Mouse (Mus musculus): ENCODE data around the gene 4931422A03Rik. TPM values are rescaled to one million over a fixed set of nuclear protein-coding genes. Genes with fewer than 3 reads are reported as not detected.
"Not testable (repeated sequence)": the region's sequence is repeated elsewhere in the genome, so short reads cannot be mapped to it uniquely, and the experiment has no call there.

Gene 4931422A03Rik
- polyA plus RNA-seq, 1 experiment from 2014 or later, result 2.2 TPM

GRCm38 (mm10) chr2:104027458-104028138 lies 563 bp downstream of the 4931422A03Rik start, which contains the start of gene Fbxo3:
Gene Fbxo3, plus strand, starts transcription at chr2:104027721.
- DNase-seq (ENCODE audit: low spot score), result peak; percentile 83

GRCm38 (mm10) chr2:104024656-104025055 lies 3.5 kb downstream of the 4931422A03Rik start:
- no peak for DNase-seq (ENCODE audit: low spot score)

GRCm38 (mm10) chr2:104023096-104023495 lies 5.1 kb downstream of the 4931422A03Rik start:
- no peak for DNase-seq (ENCODE audit: low spot score)

- not testable (repeated sequence) for DNase-seq (ENCODE audit: low spot score)
Measured at GRCm38 (mm10) chr2:104008853-104009252, 19.3 kb downstream of the 4931422A03Rik start.

- no peak for DNase-seq (ENCODE audit: low spot score)
Measured at GRCm38 (mm10) chr2:104007793-104008519, 20.2 kb downstream of the 4931422A03Rik start.

GRCm38 (mm10) chr2:104002711-104003413 lies 25.3 kb downstream of the 4931422A03Rik start:
- peak; percentile 57 for DNase-seq (ENCODE audit: low spot score)

- DNase-seq (ENCODE audit: low spot score), result no peak
Measured at GRCm38 (mm10) chr2:104001861-104002260, 26.3 kb downstream of the 4931422A03Rik start.

GRCm38 (mm10) chr2:104001076-104001475 lies 27.1 kb downstream of the 4931422A03Rik start:
- peak; percentile 43 for DNase-seq (ENCODE audit: low spot score)

- DNase-seq (ENCODE audit: low spot score), result no peak
Measured at GRCm38 (mm10) chr2:103992618-103993332, 35.4 kb downstream of the 4931422A03Rik start.

GRCm38 (mm10) chr2:103992162-103992561 lies 36.0 kb downstream of the 4931422A03Rik start:
- no peak for DNase-seq (ENCODE audit: low spot score)

GRCm38 (mm10) chr2:103991303-103991702 lies 36.9 kb downstream of the 4931422A03Rik start:
- DNase-seq (ENCODE audit: low spot score), result no peak

GRCm38 (mm10) chr2:103989724-103990123 lies 38.4 kb downstream of the 4931422A03Rik start:
- no peak for DNase-seq (ENCODE audit: low spot score)

- DNase-seq (ENCODE audit: low spot score), result not testable (repeated sequence)
Measured at GRCm38 (mm10) chr2:103987595-103987994, 40.6 kb downstream of the 4931422A03Rik start.

- no peak for DNase-seq (ENCODE audit: low spot score)
Measured at GRCm38 (mm10) chr2:103983146-103983545, 45.0 kb downstream of the 4931422A03Rik start.

- peak; percentile 62 for DNase-seq (ENCODE audit: low spot score)
Measured at GRCm38 (mm10) chr2:103982250-103982649, 45.9 kb downstream of the 4931422A03Rik start.

- no peak for DNase-seq (ENCODE audit: low spot score)
Measured at GRCm38 (mm10) chr2:103977716-103978115, 50.4 kb downstream of the 4931422A03Rik start.

- no peak for DNase-seq (ENCODE audit: low spot score)
Measured at GRCm38 (mm10) chr2:103977216-103977615, 50.9 kb downstream of the 4931422A03Rik start.

- no peak for DNase-seq (ENCODE audit: low spot score)
Measured at GRCm38 (mm10) chr2:103975904-103976303, 52.3 kb downstream of the 4931422A03Rik start.

GRCm38 (mm10) chr2:103971838-103972237 lies 56.3 kb downstream of the 4931422A03Rik start:
- no peak for DNase-seq (ENCODE audit: low spot score)

GRCm38 (mm10) chr2:103970791-103971649 lies 57.1 kb downstream of the 4931422A03Rik start:
- DNase-seq (ENCODE audit: low spot score), result no peak

Measured in thymus, postnatal 0 days (tissue).